Mouse (Mus musculus) liver, embryonic 12.5 days (tissue): ENCODE measurements around the gene Arid5b. TPM values are rescaled to one million over a fixed set of nuclear protein-coding genes. Genes with fewer than 3 reads are reported as not detected.

ENCODE experiments used
- ATAC-seq: fragments of 200-750 bp; cut with Nextera tagmentation; 2 replicates; pipeline ENCODE4 v1.8.0; 2017; ENCODE audit warnings: moderate number of reproducible peaks, mild to moderate bottlenecking, moderate library complexity
- H3K27ac ChIP-seq: fragments of 300-500 bp; sonication (generic); 2 replicates; pipeline ENCODE4 v1.5.1; 2016; ENCODE audit warnings: mild to moderate bottlenecking
- H3K27me3 ChIP-seq: fragments of 300-500 bp; sonication (generic); replicated peaks from 2 replicates; pipeline ENCODE4 v1.6.1; 2016; ENCODE audit warnings: mild to moderate bottlenecking, moderate library complexity
- H3K36me3 ChIP-seq: fragments of 300-500 bp; sonication (generic); 2 replicates; pipeline ENCODE4 v1.6.1; 2016; ENCODE audit warnings: mild to moderate bottlenecking, moderate library complexity
- H3K4me1 ChIP-seq: fragments of 300-500 bp; sonication (generic); 2 replicates; pipeline ENCODE4 v1.6.1; 2016
- H3K4me2 ChIP-seq: fragments of 300-500 bp; sonication (generic); 2 replicates; pipeline ENCODE4 v1.6.1; 2016; ENCODE audit warnings: mild to moderate bottlenecking, moderate library complexity
- H3K4me3 ChIP-seq: fragments of 300-500 bp; sonication (generic); 2 replicates; pipeline ENCODE4 v1.5.1; 2016; ENCODE audit warnings: mild to moderate bottlenecking, moderate library complexity
- H3K9ac ChIP-seq: fragments of 300-500 bp; sonication (generic); 2 replicates; pipeline ENCODE4 v1.6.1; 2016; ENCODE audit warnings: mild to moderate bottlenecking, moderate library complexity
- H3K9me3 ChIP-seq: fragments of 300-500 bp; sonication (generic); replicated peaks from 2 replicates; pipeline ENCODE4 v1.6.1; 2016; ENCODE audit warnings: mild to moderate bottlenecking, moderate library complexity
- WGBS: fragments of 180-500 bp; shearing (Covaris S2); methylation state at CpG from one replicate; pipeline ENCODE4 v1.1.7; 2016; ENCODE audit not compliant: insufficient replicate concordance; 5-methylcytosine and 5-hydroxymethylcytosine counted together
- polyA plus RNA-seq: library from polyadenylated mRNA; unstranded; fragments of >200 nt; fragmentation: Nextera tagmentation; extraction: Ambion mirVana; gene quantifications from 2 replicates; pipeline ENCODE4 v1.2.1, GENCODE M21; 2016

The Arid5b gene
- polyA plus RNA-seq, 1 experiment from 2014 or later = 7.2 TPM

GRCm38 (mm10) chr10:68063806-68064545 lies 214.6 kb downstream of the Arid5b start:
- no peaks in the 10 kb centered on the region for H3K36me3 ChIP-seq
- no peak overlapping the region for H3K4me3 ChIP-seq
- H3K4me1 ChIP-seq = no peaks in the 10 kb centered on the region
- ATAC-seq = no peak
- WGBS = 59% methylated on average over 8 of the region's 8 CpGs
- H3K27ac ChIP-seq = no peak overlapping the region
- no peak overlapping the region for H3K4me2 ChIP-seq
- H3K9ac ChIP-seq = no peak overlapping the region
- no peaks in the 10 kb centered on the region for H3K27me3 ChIP-seq
- H3K9me3 ChIP-seq = no peaks in the 10 kb centered on the region

GRCm38 (mm10) chr10:68061249-68061615 lies 217.3 kb downstream of the Arid5b start:
- no peak for ATAC-seq
- Histone ChIP-seq H3K27ac (no peak overlapping the region), H3K4me2 (no peak overlapping the region)

DNA sequence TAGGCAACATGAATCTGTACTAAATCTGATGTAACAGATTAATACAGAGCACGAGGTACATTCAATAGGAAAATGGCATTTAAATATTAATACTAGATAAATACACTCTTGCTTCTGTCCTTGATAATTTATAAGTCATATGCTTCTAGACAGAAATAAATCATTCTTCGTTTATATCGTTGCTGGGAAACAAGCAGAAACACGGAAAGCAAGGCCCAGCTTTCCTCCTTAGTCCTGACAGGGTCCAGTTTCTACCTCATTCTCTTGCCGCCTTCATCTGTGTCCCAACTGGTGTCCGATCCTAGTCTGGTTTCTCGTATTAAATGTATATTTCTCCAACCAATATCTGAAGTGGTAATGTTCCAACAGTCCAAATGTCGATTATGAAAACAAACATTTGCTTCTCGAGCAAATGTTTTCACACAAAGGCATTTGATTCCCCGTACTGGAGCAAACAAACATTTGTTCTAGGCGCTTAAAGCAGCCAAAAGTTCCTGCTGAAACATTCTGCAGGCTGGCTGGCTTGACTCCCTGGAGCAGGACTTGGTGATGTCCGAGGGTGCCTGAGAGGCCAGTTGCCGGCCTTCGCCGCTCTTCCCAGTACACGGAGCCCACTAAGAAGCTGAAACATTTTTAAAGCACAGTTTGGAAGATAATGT lies 217.8 kb downstream of the Arid5b start:
- Histone ChIP-seq H3K4me1 (no peaks in the 10 kb centered on the region), H3K4me3 (no peak overlapping the region), H3K4me2 (no peak overlapping the region), H3K27me3 (no peaks in the 10 kb centered on the region), H3K36me3 (no peaks in the 10 kb centered on the region), H3K9ac (no peak overlapping the region), H3K9me3 (no peaks in the 10 kb centered on the region), H3K27ac (no peak overlapping the region)
- ATAC-seq = no peak
- WGBS = 71% methylated on average over 16 of the region's 16 CpGs

More at GRCm38 (mm10) chr10:68061249-68061615, 217.3 kb downstream of the Arid5b start:
- 67% methylated on average over 8 of the region's 8 CpGs for WGBS
- Histone ChIP-seq H3K9ac (no peak overlapping the region), H3K4me1 (no peaks in the 10 kb centered on the region), H3K4me3 (no peak overlapping the region), H3K36me3 (no peaks in the 10 kb centered on the region), H3K9me3 (no peaks in the 10 kb centered on the region), H3K27me3 (no peaks in the 10 kb centered on the region)

DNA sequence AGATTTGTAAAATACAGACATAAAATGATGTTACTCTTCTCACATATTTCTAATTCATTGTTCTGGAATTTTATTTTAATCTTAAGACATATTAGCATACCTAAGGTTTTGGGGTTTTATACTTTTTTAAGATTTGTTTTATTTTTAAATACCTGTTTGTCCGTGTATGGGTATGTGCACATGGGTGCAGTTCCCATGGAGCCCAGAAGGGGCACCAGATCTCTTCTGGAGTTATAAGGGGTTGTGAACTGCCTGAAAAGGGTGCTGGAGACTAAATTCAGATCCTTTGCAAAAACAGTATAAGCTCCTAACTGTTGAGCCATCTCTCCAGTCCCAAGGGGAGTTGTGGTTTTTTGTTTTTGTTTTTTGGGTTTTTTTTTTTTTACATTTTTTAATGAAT lies 220.2 kb downstream of the Arid5b start:
- Histone ChIP-seq H3K4me1 (no peaks in the 10 kb centered on the region), H3K9ac (no peak overlapping the region), H3K27ac (no peak overlapping the region), H3K4me2 (no peak overlapping the region), H3K9me3 (no peaks in the 10 kb centered on the region), H3K27me3 (no peaks in the 10 kb centered on the region), H3K36me3 (no peaks in the 10 kb centered on the region), H3K4me3 (no peak overlapping the region)
- no peak for ATAC-seq
- 71% methylated on average over 1 of the region's 1 CpGs for WGBS

DNA sequence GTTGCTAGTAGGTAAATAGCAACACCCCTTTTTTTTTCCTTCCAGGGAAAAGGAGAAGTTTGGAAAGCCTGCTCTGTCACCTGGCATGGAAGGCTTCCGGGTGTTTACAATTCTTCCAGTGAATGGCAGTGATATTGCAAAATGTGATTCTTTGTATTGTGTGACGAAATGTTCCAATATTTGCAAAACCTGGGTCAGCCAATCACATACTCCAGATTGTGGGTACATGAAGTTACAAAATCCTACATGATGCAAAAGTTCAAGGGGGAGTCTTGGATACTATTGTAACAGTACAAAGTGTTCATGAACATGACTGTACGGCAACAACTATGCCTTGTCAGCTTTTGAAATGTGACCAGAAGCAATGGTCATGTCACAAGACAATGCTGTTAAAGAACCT lies 220.7 kb downstream of the Arid5b start:
- Histone ChIP-seq H3K27ac (no peak overlapping the region), H3K9me3 (no peaks in the 10 kb centered on the region), H3K27me3 (no peaks in the 10 kb centered on the region), H3K4me1 (no peaks in the 10 kb centered on the region), H3K4me2 (no peak overlapping the region), H3K36me3 (no peaks in the 10 kb centered on the region), H3K4me3 (no peak overlapping the region), H3K9ac (no peak overlapping the region)
- WGBS = 68% methylated on average over 3 of the region's 3 CpGs
- peak; percentile 63; the same call in 1 of the 2 replicates for ATAC-seq

DNA sequence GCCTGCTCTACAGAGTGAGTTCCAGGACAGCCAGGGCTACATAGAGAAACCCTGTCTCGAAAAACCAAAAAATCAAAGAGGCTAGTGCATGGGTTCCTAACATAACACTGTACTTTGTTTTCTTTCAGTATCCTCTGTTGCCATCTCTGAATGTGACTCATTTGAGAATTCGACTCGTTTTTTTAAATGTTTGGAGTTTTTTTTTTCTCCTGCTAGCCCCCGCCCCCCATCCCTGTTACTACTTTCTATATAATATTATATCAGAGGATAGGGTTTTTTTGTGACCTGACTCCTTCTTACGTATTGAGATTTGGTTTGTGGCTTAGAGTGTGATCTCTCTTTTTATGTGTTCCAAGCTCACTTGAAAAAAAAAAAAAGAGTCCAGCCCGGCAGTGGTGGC lies 223.8 kb downstream of the Arid5b start:
- Histone ChIP-seq H3K27ac (no peak overlapping the region), H3K4me1 (no peaks in the 10 kb centered on the region), H3K27me3 (no peaks in the 10 kb centered on the region), H3K9me3 (no peaks in the 10 kb centered on the region), H3K36me3 (no peaks in the 10 kb centered on the region), H3K9ac (no peak overlapping the region), H3K4me3 (no peak overlapping the region), H3K4me2 (no peak overlapping the region)
- no peak for ATAC-seq
- WGBS = 66% methylated on average over 6 of the region's 6 CpGs

GRCm38 (mm10) chr10:68054131-68054530 lies 224.4 kb downstream of the Arid5b start:
- no peaks in the 10 kb centered on the region for H3K27me3 ChIP-seq
- H3K4me3 ChIP-seq = no peak overlapping the region
- H3K27ac ChIP-seq = no peak overlapping the region
- H3K4me2 ChIP-seq = no peak overlapping the region
- H3K9me3 ChIP-seq = no peaks in the 10 kb centered on the region
- no peak overlapping the region for H3K9ac ChIP-seq
- H3K4me1 ChIP-seq = no peaks in the 10 kb centered on the region
- no peak for ATAC-seq
- 83% methylated on average over 5 of the region's 5 CpGs for WGBS
- no peaks in the 10 kb centered on the region for H3K36me3 ChIP-seq

DNA sequence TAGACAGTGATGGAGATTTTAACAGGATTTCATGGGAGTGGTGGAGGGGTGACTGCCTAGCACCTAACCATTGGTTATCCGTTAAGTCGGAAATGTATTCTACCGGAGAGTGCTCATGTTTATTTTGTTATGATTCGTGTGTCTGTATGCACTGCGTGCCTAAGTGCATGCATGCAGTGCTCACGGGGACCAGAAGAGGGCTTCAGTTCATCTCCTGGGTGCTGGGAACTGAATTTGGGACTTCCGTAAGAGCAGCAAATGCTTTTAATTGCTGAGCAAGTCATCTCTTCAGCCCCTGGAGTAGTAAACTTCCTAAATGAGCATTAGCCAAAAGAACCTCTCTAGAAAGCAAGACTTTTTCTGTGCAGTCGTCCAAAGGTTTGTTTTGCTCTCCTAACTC lies 226.2 kb downstream of the Arid5b start:
- no peaks in the 10 kb centered on the region for H3K36me3 ChIP-seq
- no peaks in the 10 kb centered on the region for H3K4me1 ChIP-seq
- H3K4me2 ChIP-seq = no peak overlapping the region
- no peak overlapping the region for H3K4me3 ChIP-seq
- H3K27me3 ChIP-seq = no peaks in the 10 kb centered on the region
- no peaks in the 10 kb centered on the region for H3K9me3 ChIP-seq
- no peak overlapping the region for H3K9ac ChIP-seq
- ATAC-seq = no peak
- WGBS = 74% methylated on average over 8 of the region's 8 CpGs
- H3K27ac ChIP-seq = no peak overlapping the region

DNA sequence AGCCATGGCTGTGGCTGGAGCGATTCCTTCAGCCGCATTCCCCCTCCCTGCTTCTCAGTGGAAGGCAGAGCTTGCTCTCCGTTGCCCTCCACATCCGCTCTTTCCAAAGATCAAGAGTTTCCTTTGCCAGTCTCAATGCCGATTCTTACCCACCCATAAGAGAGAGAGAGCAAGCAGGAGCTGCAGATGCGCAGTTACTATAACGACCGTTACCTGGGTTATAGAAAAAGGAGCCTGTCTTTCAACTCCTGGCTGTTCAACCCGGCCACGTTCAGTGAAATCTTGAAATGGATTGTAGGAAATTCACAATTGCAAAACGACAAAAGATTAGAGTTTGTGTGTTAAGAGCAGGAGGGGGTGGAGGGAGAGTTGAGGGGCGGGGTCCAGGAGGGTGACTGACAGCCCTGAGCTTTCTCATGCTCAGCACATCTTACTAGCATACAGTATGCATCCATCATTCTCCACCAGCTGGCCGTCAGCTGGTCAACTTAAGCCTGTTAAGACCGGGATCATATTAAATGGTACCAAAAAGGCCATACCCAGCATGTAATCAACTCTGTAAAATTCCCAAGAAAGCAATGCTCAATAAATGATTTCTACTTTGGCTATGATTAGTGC lies 227.1 kb downstream of the Arid5b start:
- H3K9ac ChIP-seq = no peak overlapping the region
- H3K4me3 ChIP-seq = no peak overlapping the region
- WGBS = 82% methylated on average over 14 of the region's 14 CpGs
- no peak overlapping the region for H3K4me2 ChIP-seq
- H3K27ac ChIP-seq = no peak overlapping the region
- no peaks in the 10 kb centered on the region for H3K4me1 ChIP-seq
- no peak for ATAC-seq
- no peaks in the 10 kb centered on the region for H3K36me3 ChIP-seq
- H3K27me3 ChIP-seq = no peaks in the 10 kb centered on the region
- no peaks in the 10 kb centered on the region for H3K9me3 ChIP-seq

- H3K36me3 ChIP-seq = no peaks in the 10 kb centered on the region
- no peaks in the 10 kb centered on the region for H3K4me1 ChIP-seq
- ATAC-seq = no peak
- no peaks in the 10 kb centered on the region for H3K9me3 ChIP-seq
- no peak overlapping the region for H3K9ac ChIP-seq
- H3K27me3 ChIP-seq = no peaks in the 10 kb centered on the region
- no peak overlapping the region for H3K4me2 ChIP-seq
- WGBS = 75% methylated on average over 13 of the region's 13 CpGs
- H3K4me3 ChIP-seq = no peak overlapping the region
- no peak overlapping the region for H3K27ac ChIP-seq
Observed at GRCm38 (mm10) chr10:68050882-68051281, 227.7 kb downstream of the Arid5b start.

DNA sequence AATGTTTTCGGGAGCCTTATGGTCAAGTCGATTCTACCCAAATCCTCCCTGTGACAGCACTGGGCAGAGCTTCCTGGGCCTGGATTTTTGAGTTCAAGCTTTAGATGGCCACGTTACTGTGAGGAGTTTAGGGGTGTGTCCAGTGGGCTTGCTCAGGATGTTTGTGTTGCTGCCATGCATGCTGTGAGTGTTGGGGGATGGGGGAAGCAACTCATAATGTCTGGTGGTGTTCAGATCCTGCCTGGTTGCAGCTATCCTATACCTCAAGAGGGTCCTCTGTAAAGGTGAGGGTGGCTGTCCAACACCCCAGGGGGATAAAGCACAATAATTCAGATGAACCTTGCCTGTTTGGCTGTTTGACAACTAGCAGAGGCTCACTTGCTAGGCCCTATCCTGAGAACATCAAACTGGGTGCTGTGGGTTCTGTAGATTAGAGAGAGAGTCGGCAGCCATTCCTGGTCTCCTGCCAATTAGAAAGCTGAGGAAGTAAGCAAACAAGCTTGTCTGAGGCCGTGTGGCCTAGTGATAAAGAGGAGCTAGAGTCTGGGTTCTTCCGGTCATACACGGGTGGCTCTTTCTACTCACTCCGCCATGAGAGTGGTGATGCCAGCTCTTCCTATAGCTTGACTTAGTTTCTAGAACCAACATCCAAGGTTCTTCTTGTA lies 229.8 kb downstream of the Arid5b start:
- no peak for ATAC-seq
- no peak overlapping the region for H3K9ac ChIP-seq
- no peak overlapping the region for H3K4me3 ChIP-seq
- H3K4me1 ChIP-seq = peaks cover 4% of the 10 kb centered on the region
- no peak overlapping the region for H3K4me2 ChIP-seq
- H3K27me3 ChIP-seq = no peaks in the 10 kb centered on the region
- H3K36me3 ChIP-seq = no peaks in the 10 kb centered on the region
- no peaks in the 10 kb centered on the region for H3K9me3 ChIP-seq
- H3K27ac ChIP-seq = no peak overlapping the region
- 58% methylated on average over 8 of the region's 8 CpGs for WGBS

DNA sequence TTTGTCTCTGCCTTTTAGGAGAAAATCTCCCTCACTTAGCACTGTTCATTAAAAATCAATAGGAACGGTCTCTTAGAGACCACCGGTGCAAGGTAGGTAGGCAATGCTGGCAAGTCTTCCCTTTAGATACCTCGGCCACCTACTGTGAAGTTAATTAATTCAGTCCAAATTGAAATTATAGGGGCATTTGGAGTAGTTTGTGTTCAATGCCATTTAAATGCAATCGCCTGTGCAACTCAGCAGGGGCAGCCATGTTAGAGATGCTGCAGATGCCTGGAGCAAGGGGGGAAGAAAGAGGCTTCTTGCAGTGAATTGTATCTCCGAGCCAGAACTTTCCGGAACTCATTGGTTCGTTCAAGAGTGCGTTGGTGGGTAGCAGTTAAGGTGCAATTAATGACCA lies 233.7 kb downstream of the Arid5b start:
- Histone ChIP-seq H3K4me3 (no peak overlapping the region), H3K9me3 (no peaks in the 10 kb centered on the region), H3K9ac (no peak overlapping the region), H3K27ac (no peak overlapping the region), H3K27me3 (no peaks in the 10 kb centered on the region), H3K4me1 (peaks cover 5% of the 10 kb centered on the region), H3K36me3 (0 out of 2 replicates have a peak, but pooled peaks cover 4% of the 10 kb centered on the region), H3K4me2 (no peak overlapping the region)
- WGBS = 73% methylated on average over 8 of the region's 8 CpGs
- no peak for ATAC-seq
